Mouse (Mus musculus) intestine, embryonic 14.5 days (tissue): ENCODE measurements around the gene Cntrl. TPM values are rescaled to one million over a fixed set of nuclear protein-coding genes. Genes with fewer than 3 reads are reported as not detected.
A peak's percentile ranks its signal among the peaks of the same experiment; 100 is the strongest.

Experiments used
- ATAC-seq: fragments of 200-750 bp; cut with Nextera tagmentation; replicated peaks from 2 replicates; pipeline ENCODE4 v1.8.0; 2017; ENCODE audit warnings: low read depth, moderate number of reproducible peaks, moderate TSS enrichment, moderate library complexity; ENCODE audit not compliant: low FRiP score, low TSS enrichment
- DNase-seq: peaks from one replicate; pipeline ENCODE4 v3.0.0-alpha.2; 2018; ENCODE audit warnings: low spot score
- H3K27ac ChIP-seq: fragments of 300-500 bp; sonication (generic); 2 replicates; pipeline ENCODE4 v1.5.1; 2014; ENCODE audit warnings: low read depth, mild to moderate bottlenecking, control low read depth
- H3K27me3 ChIP-seq: fragments of 300-500 bp; sonication (generic); replicated peaks from 2 replicates; pipeline ENCODE4 v1.6.1; 2014; ENCODE audit warnings: low read length, control low read depth; ENCODE audit not compliant: control insufficient read depth, insufficient read depth
- H3K36me3 ChIP-seq: fragments of 300-500 bp; sonication (generic); 2 replicates; pipeline ENCODE4 v1.6.1; 2014; ENCODE audit warnings: low read length, control low read depth; ENCODE audit not compliant: control insufficient read depth, insufficient read depth
- H3K4me1 ChIP-seq: fragments of 300-500 bp; sonication (generic); replicated peaks from 2 replicates; pipeline ENCODE4 v1.6.1; 2014; ENCODE audit warnings: low read length, control low read depth, mixed read lengths; ENCODE audit not compliant: control insufficient read depth, insufficient read depth
- H3K4me2 ChIP-seq: fragments of 300-500 bp; sonication (generic); 2 replicates; pipeline ENCODE4 v1.6.1; 2014; ENCODE audit warnings: low read length
- H3K4me3 ChIP-seq: fragments of 300-500 bp; sonication (generic); 2 replicates; pipeline ENCODE4 v1.5.1; 2014; ENCODE audit warnings: low read depth, low read length, control low read depth, mixed read lengths
- H3K9ac ChIP-seq: fragments of 300-500 bp; sonication (generic); 2 replicates; pipeline ENCODE4 v1.6.1; 2014; ENCODE audit warnings: mild to moderate bottlenecking, low read length
- H3K9me3 ChIP-seq: fragments of 300-500 bp; sonication (generic); 2 replicates; pipeline ENCODE4 v1.6.1; 2016; ENCODE audit warnings: low read length, control low read depth; ENCODE audit not compliant: control insufficient read depth
- WGBS: fragments of 180-500 bp; shearing (Covaris S2); extraction: QIAGEN DNeasy Blood & Tissue Kit; methylation state at CpG from one replicate; pipeline ENCODE4 v1.1.7; 2014; 5-methylcytosine and 5-hydroxymethylcytosine counted together
- polyA plus RNA-seq: library from polyadenylated mRNA; unstranded; fragments of >200 nt; fragmentation: Nextera tagmentation; extraction: Ambion mirVana; gene quantifications from 2 replicates; pipeline ENCODE4 v1.2.1, GENCODE M21; 2014

Cntrl gene
- polyA plus RNA-seq, 1 experiment from 2014 or later, result 27.4 TPM

DNA sequence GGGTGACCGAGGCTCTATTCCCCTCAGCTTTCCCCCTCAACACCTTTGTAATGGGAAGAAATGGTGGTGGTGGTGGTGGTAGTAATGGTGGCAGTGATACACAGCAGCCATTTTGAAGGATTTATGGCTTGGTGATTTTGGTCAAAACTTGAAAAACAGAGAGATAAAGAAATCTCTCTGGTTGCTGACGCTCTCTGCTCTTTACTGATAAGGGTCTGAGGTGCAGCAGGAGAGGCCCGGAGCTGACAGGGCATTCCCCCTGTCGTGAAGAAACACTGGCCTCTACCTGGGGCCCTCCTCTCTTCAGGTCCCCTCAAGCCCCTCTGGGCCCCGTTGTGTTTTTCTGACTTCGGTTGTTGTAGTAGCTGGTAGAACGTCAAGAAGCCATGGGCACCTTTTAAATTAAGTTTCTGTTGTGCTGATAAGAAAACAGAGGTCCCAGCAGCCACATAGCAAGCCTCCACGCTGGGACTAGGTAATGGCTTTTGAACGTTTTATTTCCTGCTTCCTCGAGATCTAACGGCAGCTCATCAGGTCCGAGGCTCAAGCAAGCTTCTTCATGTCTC is 104.1 kb downstream of the Cntrl start:
- H3K27me3 ChIP-seq, result no peaks in the 10 kb centered on the region
- H3K4me1 ChIP-seq, result no peaks in the 10 kb centered on the region
- ATAC-seq, result no peak
- H3K27ac ChIP-seq, result no peak overlapping the region
- H3K36me3 ChIP-seq, result no peaks in the 10 kb centered on the region
- no peak overlapping the region for H3K4me3 ChIP-seq
- H3K9ac ChIP-seq, result no peak overlapping the region
- 70% methylated on average over 12 of the region's 12 CpGs for WGBS
- no peak overlapping the region for H3K4me2 ChIP-seq
- peak; percentile 47 for DNase-seq
- no peaks in the 10 kb centered on the region for H3K9me3 ChIP-seq

DNA sequence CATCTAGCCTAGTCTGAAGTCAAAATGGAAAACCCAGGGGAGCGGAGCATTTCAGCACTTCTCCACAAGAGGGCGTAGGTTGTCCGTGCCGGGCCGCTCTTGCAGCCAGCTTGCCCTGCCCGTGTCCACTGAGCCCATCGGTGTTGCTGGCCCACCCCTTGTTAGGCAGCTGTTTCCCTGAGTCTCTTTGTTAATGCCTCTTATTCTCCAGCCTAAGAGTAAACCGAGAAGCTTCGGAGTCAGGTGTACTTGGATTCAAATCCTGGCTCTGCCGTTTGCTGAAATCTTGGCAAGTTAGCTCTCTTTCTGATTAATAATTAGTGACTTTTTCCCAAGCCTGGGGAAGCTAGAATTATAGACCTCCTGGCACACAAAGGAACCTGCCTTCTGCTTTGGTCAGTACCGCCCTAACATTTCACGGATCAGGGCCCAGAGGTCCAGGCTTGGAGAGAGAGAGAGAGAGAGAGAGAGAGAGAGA is 105.6 kb downstream of the Cntrl start:
- ATAC-seq (peak; percentile 51; the same call in 1 of the 2 replicates), DNase-seq (peak; percentile 96)
- no peak overlapping the region for H3K4me3 ChIP-seq
- H3K9ac ChIP-seq, result no peak overlapping the region
- no peaks in the 10 kb centered on the region for H3K4me1 ChIP-seq
- peak overlapping the region; percentile 34 for H3K4me2 ChIP-seq
- no peak overlapping the region for H3K27ac ChIP-seq
- H3K36me3 ChIP-seq, result no peaks in the 10 kb centered on the region
- H3K27me3 ChIP-seq, result no peaks in the 10 kb centered on the region
- H3K9me3 ChIP-seq, result no peaks in the 10 kb centered on the region
- WGBS, result 6% methylated on average over 12 of the region's 12 CpGs

DNA sequence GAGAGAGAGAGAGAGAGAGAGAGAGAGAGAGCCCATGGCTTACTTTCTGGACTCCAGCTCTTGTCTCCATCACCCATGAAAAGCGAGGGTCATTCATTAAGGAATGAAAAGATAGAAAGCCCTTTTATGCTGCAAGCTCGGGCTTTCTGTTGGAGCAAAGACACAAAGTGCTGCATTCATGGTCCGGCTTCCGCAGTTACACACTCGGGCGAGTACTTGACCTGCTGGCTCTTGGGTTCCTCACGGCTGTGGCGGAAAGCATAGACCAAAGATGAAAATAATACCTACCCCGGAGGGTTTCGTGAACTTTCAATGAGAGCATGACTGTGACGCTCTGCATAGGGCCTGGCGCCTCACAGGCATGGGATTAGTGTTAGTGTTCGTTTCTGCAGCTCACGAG is 106.1 kb downstream of the Cntrl start:
- no peaks in the 10 kb centered on the region for H3K36me3 ChIP-seq
- ATAC-seq (no peak), DNase-seq (peak; percentile 50)
- H3K9ac ChIP-seq, result no peak overlapping the region
- no peak overlapping the region for H3K4me3 ChIP-seq
- WGBS, result 78% methylated on average over 14 of the region's 14 CpGs
- no peak overlapping the region for H3K27ac ChIP-seq
- H3K4me2 ChIP-seq, result no peak overlapping the region
- H3K27me3 ChIP-seq, result no peaks in the 10 kb centered on the region
- H3K9me3 ChIP-seq, result no peaks in the 10 kb centered on the region
- no peaks in the 10 kb centered on the region for H3K4me1 ChIP-seq

DNA sequence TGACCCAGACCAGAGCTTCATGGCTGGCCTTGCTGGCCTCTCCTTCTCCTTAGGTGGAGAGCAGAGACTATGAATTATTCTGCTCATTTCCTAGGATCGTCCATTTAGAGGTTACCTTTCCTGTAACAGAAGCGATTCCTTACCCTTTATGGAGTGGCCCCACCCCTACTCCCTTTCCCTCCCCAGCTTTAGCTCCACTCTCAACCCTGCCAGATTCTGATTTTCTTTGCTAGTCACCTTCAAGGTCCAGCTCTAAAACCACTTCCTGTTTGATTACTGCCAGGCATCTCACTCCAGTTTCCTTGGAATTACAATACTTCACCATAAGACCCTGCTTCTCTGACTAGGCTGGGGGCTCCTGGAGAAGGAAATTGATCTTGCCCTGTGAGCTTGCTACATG is 107.4 kb downstream of the Cntrl start:
- no peaks in the 10 kb centered on the region for H3K27me3 ChIP-seq
- no peaks in the 10 kb centered on the region for H3K4me1 ChIP-seq
- H3K27ac ChIP-seq, result no peak overlapping the region
- no peak overlapping the region for H3K9ac ChIP-seq
- DNase-seq (peak; percentile 32), ATAC-seq (no peak)
- 75% methylated on average over 2 of the region's 2 CpGs for WGBS
- H3K36me3 ChIP-seq, result no peaks in the 10 kb centered on the region
- no peak overlapping the region for H3K4me3 ChIP-seq
- H3K4me2 ChIP-seq, result no peak overlapping the region
- H3K9me3 ChIP-seq, result no peaks in the 10 kb centered on the region

DNA sequence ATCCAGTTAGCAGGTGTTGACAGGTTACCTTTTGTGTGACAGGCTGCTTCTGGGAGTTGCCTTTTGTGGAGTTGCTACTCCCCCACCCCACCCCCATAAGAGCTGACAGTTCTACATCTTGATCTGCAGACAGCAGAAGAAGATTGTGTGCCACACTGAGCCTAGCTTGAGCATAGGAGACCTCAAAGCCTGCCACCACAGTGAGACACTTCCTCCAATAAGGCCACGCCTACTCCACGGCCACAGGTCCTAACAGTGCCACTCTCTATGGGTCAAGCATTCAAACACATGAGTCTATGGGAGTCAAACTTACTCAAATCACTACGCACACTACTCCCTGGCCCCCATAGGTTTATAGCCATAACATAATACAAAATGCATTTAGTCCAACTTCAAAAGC is 109.4 kb downstream of the Cntrl start:
- Histone ChIP-seq H3K9ac (no peak overlapping the region), H3K9me3 (no peaks in the 10 kb centered on the region), H3K4me1 (no peaks in the 10 kb centered on the region), H3K4me3 (no peak overlapping the region), H3K27me3 (no peaks in the 10 kb centered on the region), H3K36me3 (no peaks in the 10 kb centered on the region), H3K4me2 (no peak overlapping the region), H3K27ac (no peak overlapping the region)
- 95% methylated on average over 3 of the region's 3 CpGs for WGBS
- no peak for DNase-seq
- ATAC-seq, result no peak

DNA sequence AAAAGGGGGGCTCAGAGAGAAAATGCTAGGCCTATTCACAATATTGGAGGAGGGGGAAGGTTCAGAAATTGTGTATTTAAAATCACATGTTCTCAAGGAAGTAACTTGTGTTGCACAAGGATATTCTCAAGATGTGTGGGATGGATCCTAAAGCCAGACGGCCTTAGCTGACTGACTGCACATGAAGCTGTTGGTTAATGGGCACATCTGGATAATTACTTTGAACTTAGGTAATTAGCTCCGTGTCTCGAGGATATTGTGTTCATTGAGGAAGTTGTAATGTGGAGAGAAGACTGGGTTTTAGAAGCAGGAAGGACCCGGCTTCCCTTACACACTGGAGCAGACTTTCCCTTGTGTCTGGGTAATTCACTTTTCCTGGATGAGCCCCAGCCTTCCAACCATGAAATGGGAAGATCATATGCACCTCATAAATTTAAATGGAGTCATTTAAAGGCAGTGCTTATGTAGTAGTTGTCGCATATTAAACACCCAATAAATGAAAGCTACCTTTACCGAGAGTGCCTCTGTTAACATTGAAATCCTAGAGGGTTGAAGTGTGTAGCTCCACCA is 113.6 kb downstream of the Cntrl start:
- no peak overlapping the region for H3K9ac ChIP-seq
- H3K36me3 ChIP-seq, result no peaks in the 10 kb centered on the region
- H3K9me3 ChIP-seq, result no peaks in the 10 kb centered on the region
- no peak for ATAC-seq
- H3K4me3 ChIP-seq, result no peak overlapping the region
- H3K4me1 ChIP-seq, result no peaks in the 10 kb centered on the region
- 73% methylated on average over 6 of the region's 6 CpGs for WGBS
- no peaks in the 10 kb centered on the region for H3K27me3 ChIP-seq
- no peak overlapping the region for H3K4me2 ChIP-seq
- H3K27ac ChIP-seq, result no peak overlapping the region
- DNase-seq, result no peak

DNA sequence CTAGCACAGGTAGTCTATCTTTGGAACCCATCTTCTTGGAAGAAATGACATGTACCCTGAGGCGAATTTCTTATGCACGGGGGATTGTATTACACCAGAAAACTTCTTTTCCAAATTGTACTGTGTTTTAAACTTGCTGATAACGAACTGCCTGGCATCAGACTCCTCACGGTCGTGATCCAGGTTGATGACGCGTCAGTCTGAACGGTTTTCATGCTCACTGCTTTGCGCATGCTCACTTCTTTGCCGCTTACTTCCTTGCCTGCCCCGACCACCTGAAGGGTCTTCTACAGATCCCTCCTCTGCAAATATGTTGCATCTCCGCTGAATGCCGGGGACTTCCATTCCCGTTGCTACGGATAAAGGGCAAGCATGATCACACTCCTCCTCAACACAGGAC is 115.0 kb downstream of the Cntrl start:
- Histone ChIP-seq H3K9ac (no peak overlapping the region), H3K9me3 (no peaks in the 10 kb centered on the region), H3K4me1 (no peaks in the 10 kb centered on the region), H3K4me2 (no peak overlapping the region), H3K27ac (no peak overlapping the region), H3K27me3 (no peaks in the 10 kb centered on the region), H3K4me3 (no peak overlapping the region), H3K36me3 (no peaks in the 10 kb centered on the region)
- WGBS, result 90% methylated on average over 15 of the region's 15 CpGs
- DNase-seq (no peak), ATAC-seq (no peak)

DNA sequence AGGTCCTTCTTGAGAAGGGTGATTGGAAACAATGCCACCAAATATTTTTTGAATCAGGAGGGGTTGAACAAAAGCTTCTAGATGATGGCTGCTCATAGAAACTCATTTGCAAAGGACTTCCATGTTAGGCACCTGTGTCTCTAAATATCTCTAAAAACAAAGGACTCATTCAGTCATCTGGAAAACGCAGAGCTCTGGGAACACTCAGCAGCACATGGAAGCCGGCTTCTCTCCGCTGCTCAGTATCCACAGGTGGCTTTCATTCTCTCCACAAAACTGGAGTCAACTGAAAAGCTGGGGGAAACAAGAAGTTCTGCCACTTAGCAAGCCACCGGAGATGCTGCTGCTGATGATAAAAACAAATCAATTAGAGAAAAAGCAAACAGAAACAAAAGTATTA is 118.9 kb downstream of the Cntrl start:
- H3K4me2 ChIP-seq, result no peak overlapping the region
- no peak overlapping the region for H3K4me3 ChIP-seq
- no peak overlapping the region for H3K27ac ChIP-seq
- H3K9me3 ChIP-seq, result no peaks in the 10 kb centered on the region
- H3K4me1 ChIP-seq, result peaks cover 2% of the 10 kb centered on the region; the same call in 1 of the 2 replicates
- no peaks in the 10 kb centered on the region for H3K36me3 ChIP-seq
- no peak overlapping the region for H3K9ac ChIP-seq
- ATAC-seq (no peak), DNase-seq (no peak)
- H3K27me3 ChIP-seq, result no peaks in the 10 kb centered on the region
- WGBS, result 33% methylated on average over 4 of the region's 4 CpGs
